Mouse (Mus musculus) CD4-positive, CD25-positive, alpha-beta regulatory T cell, adult 2 months (primary cell): ENCODE data around the gene Zfp180.
"Not testable (repeated sequence)": the region's sequence is repeated elsewhere in the genome, so short reads cannot be mapped to it uniquely, and the experiment has no call there.

Experiments used
- DNase-seq: peaks from one replicate; pipeline ENCODE4 v3.0.0-alpha.2; 2012; ENCODE audit warnings: low read depth, low spot score

Zfp180 gene

GRCm38 (mm10) chr7:24081634-24082431 lies at the start of gene Zfp180:
TSS of gene Zfp180 (plus strand) at chr7:24081924.
- DNase-seq: peak; percentile 98

DNA sequence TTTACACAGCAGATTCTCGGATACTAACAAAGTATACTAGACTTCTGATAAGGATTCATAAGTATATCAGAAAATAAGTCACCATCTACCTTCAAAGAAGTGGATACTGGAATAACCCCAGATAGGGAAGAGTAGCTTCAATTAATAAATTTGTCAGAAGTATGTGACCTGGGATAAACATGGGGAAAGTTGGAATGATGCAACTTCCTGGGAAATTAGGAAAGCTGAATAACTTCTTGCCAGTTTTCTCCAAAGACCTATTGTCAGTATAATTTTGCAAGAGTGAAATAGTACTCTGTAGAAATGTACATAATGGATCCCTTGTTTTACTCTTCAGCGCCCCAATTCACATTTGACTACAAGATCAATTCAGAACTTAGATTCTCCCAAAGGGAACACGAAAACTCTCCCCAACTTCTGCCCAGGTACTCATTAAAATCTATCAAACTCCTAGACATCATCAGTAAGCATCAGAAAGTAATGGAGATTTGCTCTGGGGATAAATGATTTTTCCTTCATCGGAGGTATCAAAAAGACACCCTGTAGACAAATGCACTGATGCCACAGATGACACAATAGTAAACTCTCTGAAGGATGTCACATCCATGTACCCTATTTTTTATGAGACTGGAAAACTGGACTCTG lies 28.9 kb upstream of the Zfp180 start, which contains the start of gene Vmn1r183:
Gene Vmn1r183 (plus strand): TSS at position 595 of the 645 bp plus-strand sequence.
- DNase-seq: no peak

GRCm38 (mm10) chr7:24074424-24074823 lies 7.3 kb upstream of the Zfp180 start:
- DNase-seq: not testable (repeated sequence)

DNA sequence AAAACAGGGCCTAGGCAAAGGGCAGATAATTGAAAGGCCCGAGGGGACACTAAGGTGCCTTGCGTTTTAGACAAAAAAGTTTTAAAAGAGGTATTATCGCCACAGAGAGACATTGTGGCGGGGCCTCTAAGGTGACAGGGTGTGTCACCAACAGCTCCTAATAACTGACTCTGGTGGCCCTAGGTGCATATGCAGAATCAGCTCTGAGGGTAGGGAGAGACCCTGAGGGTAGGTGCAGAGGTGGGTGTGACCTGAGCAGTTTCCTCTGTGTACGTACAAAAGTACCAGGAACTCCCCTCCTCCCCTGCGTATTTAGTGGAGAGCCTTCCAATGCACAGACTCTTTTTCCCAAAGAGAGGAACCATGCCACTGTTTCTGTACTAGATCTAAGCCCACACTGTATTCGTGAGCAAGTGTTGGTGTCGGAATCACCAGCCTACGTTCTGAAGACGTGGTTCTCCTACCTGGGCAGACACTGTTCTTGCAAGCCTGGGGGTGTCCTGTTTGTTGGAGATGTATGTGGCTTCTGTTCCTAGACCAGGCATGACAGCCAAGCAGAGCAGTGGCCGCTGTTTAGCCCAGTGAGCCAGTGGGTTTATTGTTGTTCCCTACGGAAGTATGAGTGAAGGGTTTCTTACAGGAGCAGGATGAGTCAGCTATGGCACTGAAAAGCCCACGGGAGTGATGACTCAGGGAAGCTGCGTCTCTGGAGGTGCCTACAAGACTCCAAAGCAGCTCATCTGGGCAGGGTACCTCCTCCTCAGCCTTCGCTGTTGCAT lies 922 bp downstream of the Zfp180 start:
- peak; percentile 18 for DNase-seq

DNA sequence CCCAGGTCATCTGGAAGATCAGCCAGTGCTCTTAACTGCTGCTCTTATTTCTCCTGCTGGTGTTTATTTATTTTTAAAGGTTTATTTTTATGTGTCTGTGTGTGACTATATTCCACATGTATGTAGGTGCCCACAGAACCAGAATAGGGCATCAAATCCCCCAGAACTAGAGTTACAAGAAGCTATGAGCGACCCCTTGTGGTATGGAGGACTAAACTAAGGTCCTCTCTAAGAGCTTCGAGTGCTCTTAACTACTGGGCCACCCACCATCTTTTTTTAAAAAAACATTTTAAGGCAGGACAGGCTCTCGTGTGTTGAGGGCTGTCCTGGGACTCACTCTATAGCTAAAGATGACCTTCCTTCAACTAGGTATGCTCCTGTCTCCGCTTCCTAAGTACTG lies 5.1 kb downstream of the Zfp180 start:
- peak; percentile 33 for DNase-seq

DNA sequence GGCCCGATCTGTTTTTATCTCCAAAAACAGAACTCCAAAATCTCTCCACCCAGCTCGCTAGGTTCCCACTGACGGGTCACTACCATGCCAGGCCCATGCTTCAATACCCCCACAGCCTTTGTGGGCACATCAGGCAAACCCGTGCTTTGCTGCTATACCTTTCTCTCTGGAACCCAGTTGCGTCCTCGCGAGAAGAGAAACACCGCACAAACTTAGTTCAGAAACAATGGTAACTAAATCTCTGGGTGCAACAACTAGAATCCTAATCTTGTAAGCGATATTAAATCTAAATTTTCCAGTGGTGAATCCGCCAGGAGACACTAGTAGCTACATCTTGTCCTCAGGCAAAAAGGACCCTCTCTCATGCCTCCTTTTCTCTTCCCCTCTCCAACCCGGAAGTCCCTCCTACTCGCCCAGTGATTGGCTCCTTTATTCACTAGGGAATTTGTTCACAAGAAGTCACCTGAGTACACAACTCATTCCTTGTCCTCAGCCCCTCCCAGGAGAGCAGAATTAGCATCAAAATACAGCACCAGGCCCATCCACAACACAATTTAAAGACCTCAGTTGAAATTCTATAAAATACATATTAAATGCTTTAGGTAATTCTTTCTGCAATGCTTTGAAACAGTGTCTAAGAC lies 5.9 kb downstream of the Zfp180 start:
- DNase-seq: no peak

DNA sequence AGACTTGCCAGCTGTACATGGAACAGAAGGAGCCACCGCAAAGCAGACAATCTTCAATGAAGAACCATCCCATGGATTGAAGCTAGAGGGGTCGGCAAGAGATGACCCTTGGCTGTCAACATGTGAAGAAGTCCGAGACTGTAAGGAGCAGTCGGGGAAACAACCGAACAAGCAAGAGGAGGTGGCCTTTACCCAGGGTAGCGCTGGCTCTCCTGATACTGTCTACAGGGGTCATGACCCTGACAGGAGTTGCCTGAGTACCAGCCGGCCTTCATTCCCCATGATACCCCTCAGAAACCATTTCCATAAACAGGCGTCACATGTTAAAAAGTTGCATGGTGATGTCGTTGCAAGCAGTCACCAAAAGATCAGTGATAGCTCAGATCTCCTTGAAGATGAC lies 22.7 kb downstream of the Zfp180 start:
- no peak for DNase-seq

DNA sequence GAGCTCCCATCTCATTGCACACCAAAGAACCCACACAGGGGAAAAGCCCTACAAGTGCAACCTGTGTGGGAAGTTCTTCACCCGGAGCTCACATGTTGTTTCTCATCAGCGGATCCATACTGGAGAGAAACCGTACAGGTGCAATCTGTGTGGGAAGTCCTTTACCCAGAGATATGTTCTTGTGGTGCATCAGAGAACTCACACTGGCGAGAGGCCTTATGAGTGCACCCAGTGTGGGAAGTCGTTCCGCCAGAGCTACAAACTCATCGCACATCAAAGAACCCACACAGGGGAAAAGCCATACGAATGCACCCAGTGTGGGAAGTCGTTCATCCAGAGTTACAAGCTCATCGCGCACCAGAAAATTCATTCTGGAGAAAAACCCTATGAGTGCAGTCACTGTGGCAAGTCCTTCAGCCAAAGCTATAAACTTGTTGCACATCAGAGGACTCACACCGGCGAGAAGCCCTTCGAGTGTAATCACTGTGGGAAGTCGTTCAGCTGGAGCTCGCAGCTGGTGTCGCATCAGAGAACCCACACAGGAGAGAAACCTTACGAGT lies 23.5 kb downstream of the Zfp180 start:
- DNase-seq: no peak

DNA sequence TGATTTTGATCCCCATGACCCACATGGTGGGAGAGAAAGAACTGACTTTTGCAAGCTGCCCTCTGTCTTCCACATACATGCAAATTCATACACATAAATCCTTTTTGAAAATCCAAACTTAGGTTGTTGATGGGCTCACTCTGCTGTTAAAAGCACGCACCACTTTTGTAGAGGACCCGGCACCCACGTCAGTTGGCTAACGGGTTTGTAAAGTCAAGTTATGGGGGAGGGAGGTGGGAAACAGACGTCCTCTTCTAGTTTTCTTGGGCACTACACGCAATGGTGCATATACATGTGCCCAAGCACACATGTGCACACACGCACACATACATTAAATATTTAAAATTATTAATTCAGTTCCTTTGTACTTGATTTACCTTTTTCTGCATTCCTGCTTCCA lies 29.1 kb downstream of the Zfp180 start:
- DNase-seq: no peak

- DNase-seq: no peak
Observed at GRCm38 (mm10) chr7:24111772-24112155, 30.0 kb downstream of the Zfp180 start.

- no peak for DNase-seq
Observed at GRCm38 (mm10) chr7:24112156-24112856, 30.6 kb downstream of the Zfp180 start, which contains the start of gene Zfp112. TSS of gene Zfp112 (plus strand) at chr7:24112314.

DNA sequence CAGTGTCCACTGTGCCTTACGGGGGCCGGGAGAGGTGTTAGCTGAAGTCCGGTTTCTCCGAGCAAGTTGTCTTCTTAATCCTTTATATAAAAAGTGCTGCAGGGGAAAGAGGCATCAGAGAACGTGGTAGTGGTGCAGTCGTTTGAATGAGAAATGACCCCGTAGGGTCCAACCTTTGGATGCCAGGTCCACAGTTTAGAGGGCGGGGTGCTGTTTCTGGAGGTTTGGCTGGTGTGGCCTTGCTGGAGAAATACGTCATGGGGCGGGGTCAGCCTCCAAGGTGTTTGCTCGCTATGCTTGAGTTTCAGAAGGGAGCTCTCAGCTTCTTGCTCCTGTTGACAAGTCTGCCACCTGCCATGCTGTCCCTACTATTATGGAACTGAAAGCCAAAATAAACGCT lies 31.3 kb downstream of the Zfp180 start:
- peak; percentile 19 for DNase-seq

DNA sequence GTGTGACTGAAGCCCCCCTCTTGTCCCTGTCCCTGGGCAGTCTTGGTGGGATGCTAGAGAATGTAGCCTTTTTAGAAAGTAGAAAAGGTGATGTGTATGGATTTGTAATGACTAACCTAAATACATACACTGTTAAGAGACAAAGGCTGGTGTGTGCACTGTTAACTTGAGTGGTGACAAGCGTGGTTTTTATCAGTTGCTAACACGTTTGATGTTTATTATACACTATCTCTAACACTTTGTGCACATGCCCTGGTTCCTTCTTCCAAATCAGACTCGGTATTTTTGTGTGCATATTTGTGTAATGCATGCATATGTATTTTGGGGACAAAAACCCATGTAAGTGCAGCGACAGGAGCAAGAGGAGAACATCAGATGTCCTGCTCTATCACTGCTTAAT lies 34.9 kb downstream of the Zfp180 start:
- no peak for DNase-seq

DNA sequence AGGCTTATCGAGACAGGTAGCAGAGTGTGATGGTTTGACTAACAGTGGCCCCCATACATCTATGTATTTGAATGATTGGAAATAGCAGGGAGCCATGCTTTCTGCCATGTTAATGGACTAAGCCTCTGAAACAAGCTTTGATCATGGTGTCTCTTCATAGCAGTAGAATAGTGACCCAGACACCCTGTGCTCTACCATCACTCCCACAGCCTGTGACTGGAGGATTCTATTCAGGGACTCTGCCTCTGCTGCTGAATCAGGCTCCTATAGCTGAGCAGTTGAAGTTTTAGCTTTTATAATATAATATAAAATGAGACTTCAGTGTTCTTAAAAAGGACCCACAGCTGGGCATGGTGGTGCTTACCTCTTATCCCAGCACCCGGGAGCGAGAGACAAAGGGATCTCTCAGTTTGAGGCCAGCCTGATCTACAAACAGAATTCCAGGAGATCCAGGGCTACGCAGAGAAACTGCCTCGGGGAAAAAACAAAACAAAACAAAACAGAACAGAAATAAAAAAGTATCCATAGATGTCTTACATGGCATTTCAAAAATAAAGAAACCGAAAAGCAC lies 51.8 kb downstream of the Zfp180 start:
- DNase-seq: no peak

DNA sequence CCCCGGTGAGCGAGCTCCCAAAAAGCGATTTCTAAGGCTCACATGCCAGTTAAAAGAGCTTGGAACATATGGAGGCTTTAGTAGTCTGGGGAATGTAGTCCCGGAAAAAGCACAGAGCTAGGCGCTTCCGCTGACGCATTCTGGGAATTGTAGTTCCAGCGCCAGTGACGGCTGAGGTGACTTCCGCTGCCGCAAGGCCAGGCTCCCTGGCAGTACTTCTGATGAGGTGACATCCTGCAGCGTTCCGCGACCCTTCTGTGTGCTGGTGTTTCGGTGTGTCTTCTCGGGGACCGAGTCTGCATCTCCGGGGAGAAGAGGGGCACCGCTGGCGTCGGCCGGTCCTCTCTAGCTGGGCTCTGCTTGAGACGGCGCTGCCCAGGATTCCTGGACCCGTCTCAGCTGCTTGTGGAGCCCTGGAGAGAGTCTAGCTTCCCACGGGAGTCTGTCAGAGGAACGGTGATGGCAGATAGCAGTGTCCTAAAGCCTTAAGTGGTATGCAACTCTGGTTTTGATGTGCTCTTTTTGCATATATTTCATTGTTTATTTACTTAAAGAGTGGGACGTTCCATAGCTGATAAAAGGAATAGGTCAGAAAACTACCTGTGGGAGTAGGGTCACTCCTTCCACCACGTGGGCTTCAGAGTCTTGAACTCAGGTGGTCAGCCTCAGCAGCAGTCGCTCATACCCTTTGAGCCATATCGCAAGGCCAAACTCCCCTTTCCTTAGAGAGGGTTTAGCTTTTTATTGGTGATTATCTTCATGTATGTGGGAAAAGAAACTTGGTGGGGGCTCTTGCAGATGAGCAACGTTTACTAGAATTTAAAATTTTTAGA lies 52.5 kb downstream of the Zfp180 start, which contains the start of gene Zfp235:
Gene Zfp235 (plus strand): TSS at position 174 of the 833 bp plus-strand sequence.
- peak; percentile 93 for DNase-seq

- DNase-seq: no peak
Observed at GRCm38 (mm10) chr7:24142566-24142965, 60.8 kb downstream of the Zfp180 start.

- DNase-seq: peak; percentile 55
Observed at GRCm38 (mm10) chr7:24153272-24153671, 71.5 kb downstream of the Zfp180 start.
